Mouse (Mus musculus) small intestine, adult 2 months (tissue): ENCODE data around the gene Olfml2b. TPM values are rescaled to one million over a fixed set of nuclear protein-coding genes. Genes with fewer than 3 reads are reported as not detected.

ENCODE experiments used
- H3K27ac ChIP-seq: fragments of 200-500 bp; 2 replicates; pipeline ENCODE4 v1.5.1; 2012; ENCODE audit warnings: low read depth, low read length, control low read depth, inconsistent platforms; ENCODE audit not compliant: insufficient read depth
- H3K27me3 ChIP-seq: fragments of 200-500 bp; 2 replicates; pipeline ENCODE4 v1.6.1; 2012; ENCODE audit warnings: mild to moderate bottlenecking, moderate library complexity, low read length, inconsistent platforms; ENCODE audit not compliant: control insufficient read depth, insufficient read depth
- H3K36me3 ChIP-seq: fragments of 200-500 bp; 2 replicates; pipeline ENCODE4 v1.6.1; 2012; ENCODE audit warnings: mild to moderate bottlenecking, low read length, control low read depth, inconsistent platforms; ENCODE audit not compliant: control insufficient read depth, insufficient read depth
- H3K4me1 ChIP-seq: fragments of 200-500 bp; 2 replicates; pipeline ENCODE4 v1.6.1; 2012; ENCODE audit warnings: low read length, inconsistent platforms, mixed read lengths; ENCODE audit not compliant: control insufficient read depth, insufficient read depth, insufficient read length
- H3K4me3 ChIP-seq: fragments of 200-500 bp; 2 replicates; pipeline ENCODE4 v1.5.1; 2012; ENCODE audit warnings: low read depth, mild to moderate bottlenecking, control low read depth, inconsistent platforms, low read length, moderate library complexity
- CTCF ChIP-seq: fragments of 200-500 bp; IDR thresholded peaks from 2 replicates; pipeline ENCODE4 v1.5.1; 2012; ENCODE audit warnings: low read depth, mild to moderate bottlenecking, control low read depth, inconsistent platforms, low read length, moderate library complexity, mixed read lengths; ENCODE audit not compliant: insufficient replicate concordance, insufficient read length; ENCODE audit errors: extremely low read depth
- POLR2A ChIP-seq: fragments of 200-500 bp; IDR thresholded peaks from 2 replicates; pipeline ENCODE4 v1.6.1; 2012; ENCODE audit warnings: low read depth, mild to moderate bottlenecking, control low read depth, inconsistent platforms, low read length, moderate library complexity
- WGBS: fragments of 180-500 bp; shearing (Covaris S2); methylation state at CpG from one replicate; pipeline ENCODE4 v1.1.7; 2018; 5-methylcytosine and 5-hydroxymethylcytosine counted together
- polyA plus RNA-seq: library from polyadenylated mRNA; depleted of rRNA; stranded (reverse); fragments of >200 nt; gene quantifications from 2 replicates; pipeline ENCODE4 v1.2.3, GENCODE M21; 2012

Gene Olfml2b
- polyA plus RNA-seq, 1 experiment = 3.2 TPM

GRCm38 (mm10) chr1:170678861-170679260, 34.5 kb downstream of the Olfml2b start:
- Histone ChIP-seq H3K4me1 (no peaks in the 10 kb centered on the region), H3K27me3 (no peaks in the 10 kb centered on the region), H3K4me3 (no peak overlapping the region), H3K36me3 (no peaks in the 10 kb centered on the region), H3K27ac (no peak overlapping the region)
- 71% methylated on average over 4 of the region's 4 CpGs for WGBS
- no peak for TF ChIP-seq CTCF
- no peak for TF ChIP-seq POLR2A

- Histone ChIP-seq H3K27ac (no peak overlapping the region), H3K36me3 (no peaks in the 10 kb centered on the region), H3K4me1 (no peaks in the 10 kb centered on the region), H3K4me3 (no peak overlapping the region), H3K27me3 (no peaks in the 10 kb centered on the region)
- TF ChIP-seq POLR2A (no peak), CTCF (no peak)
- WGBS = 85% methylated on average over 2 of the region's 2 CpGs
These were observed 35.3 kb downstream of the Olfml2b start for GRCm38 (mm10) chr1:170679624-170680023.

GRCm38 (mm10) chr1:170683863-170684262, 39.5 kb downstream of the Olfml2b start:
- H3K27me3 ChIP-seq = no peaks in the 10 kb centered on the region
- WGBS = 69% methylated on average over 6 of the region's 6 CpGs
- no peak overlapping the region for H3K4me3 ChIP-seq
- H3K4me1 ChIP-seq = no peaks in the 10 kb centered on the region
- H3K27ac ChIP-seq = no peak overlapping the region
- no peak for TF ChIP-seq CTCF
- TF ChIP-seq POLR2A = no peak
- no peaks in the 10 kb centered on the region for H3K36me3 ChIP-seq

DNA sequence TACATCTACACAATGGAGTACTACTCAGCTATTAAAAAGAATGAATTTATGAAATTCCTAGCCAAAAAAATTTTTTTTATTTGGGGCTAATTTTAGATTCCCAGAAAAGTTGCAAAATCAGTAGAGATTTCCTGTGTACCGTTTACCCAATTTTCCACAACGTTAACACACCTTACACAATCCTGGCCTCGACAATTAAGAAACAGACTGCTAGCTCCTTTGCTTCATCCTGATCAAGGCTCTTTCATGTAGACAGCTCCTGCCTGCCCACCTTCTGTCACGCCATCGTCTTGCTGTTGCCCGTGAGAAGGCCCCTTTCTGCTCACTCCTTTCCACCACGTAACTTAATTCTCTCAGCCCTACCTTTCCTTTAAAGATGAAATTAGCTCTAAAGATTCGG, 45.4 kb downstream of the Olfml2b start:
- H3K4me1 ChIP-seq = no peaks in the 10 kb centered on the region
- 87% methylated on average over 8 of the region's 8 CpGs for WGBS
- no peak overlapping the region for H3K27ac ChIP-seq
- H3K27me3 ChIP-seq = no peaks in the 10 kb centered on the region
- TF ChIP-seq POLR2A = no peak
- no peak for TF ChIP-seq CTCF
- H3K36me3 ChIP-seq = no peaks in the 10 kb centered on the region
- no peak overlapping the region for H3K4me3 ChIP-seq

DNA sequence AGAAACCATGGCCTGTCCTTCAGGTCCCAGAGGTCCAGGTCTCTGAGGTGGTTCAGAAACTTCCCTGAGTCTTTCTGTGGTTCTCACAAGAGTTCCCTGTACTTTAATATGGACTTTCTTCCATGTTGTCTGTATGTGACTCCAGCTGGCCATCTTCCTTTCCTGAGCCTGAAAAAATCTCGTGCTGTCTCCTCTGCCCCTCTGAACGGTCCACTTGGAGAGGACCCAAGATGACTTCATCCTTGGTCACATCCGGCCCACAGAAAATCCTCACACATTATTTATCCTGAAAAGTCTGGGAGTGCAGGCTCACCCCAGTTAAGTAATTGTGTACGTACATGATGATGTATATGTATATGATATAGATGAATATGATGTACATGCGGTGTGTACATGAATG, 47.0 kb downstream of the Olfml2b start:
- no peak for TF ChIP-seq POLR2A
- no peak for TF ChIP-seq CTCF
- H3K36me3 ChIP-seq = no peaks in the 10 kb centered on the region
- no peak overlapping the region for H3K4me3 ChIP-seq
- H3K27ac ChIP-seq = no peak overlapping the region
- WGBS = 77% methylated on average over 5 of the region's 5 CpGs
- 0 out of 2 replicates have a peak, but pooled peaks cover 4% of the 10 kb centered on the region for H3K4me1 ChIP-seq
- H3K27me3 ChIP-seq = no peaks in the 10 kb centered on the region

DNA sequence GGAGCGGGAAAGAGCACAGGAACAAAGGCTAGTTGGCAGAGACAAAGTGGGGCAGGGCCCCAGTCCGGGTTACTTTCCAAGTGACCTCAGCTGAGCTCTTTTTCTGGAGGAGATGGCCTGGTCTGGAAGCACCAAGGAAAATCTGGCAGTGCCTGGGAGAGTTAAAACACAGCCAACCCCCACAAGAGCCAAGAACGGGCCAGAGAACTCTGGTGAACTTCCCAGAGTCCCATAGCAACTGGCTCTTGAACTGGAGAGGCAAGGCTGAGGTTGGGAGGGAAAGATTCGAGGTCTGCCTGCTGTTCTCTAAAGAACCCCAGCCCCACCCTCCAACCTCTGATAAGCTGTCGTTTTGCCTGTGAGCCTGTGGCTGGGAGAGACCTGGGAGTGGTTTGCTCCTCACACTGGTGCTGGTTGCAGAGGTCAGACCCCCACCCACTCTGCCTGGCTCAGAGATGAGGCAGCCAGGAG, 50.5 kb downstream of the Olfml2b start:
- 0 out of 2 replicates have a peak, but pooled peaks cover 4% of the 10 kb centered on the region for H3K4me1 ChIP-seq
- no peaks in the 10 kb centered on the region for H3K36me3 ChIP-seq
- 23% methylated on average over 5 of the region's 5 CpGs for WGBS
- H3K4me3 ChIP-seq = no peak overlapping the region
- no peak for TF ChIP-seq POLR2A
- no peak for TF ChIP-seq CTCF
- H3K27me3 ChIP-seq = no peaks in the 10 kb centered on the region
- no peak overlapping the region for H3K27ac ChIP-seq

- Histone ChIP-seq H3K36me3 (no peaks in the 10 kb centered on the region), H3K4me1 (0 out of 2 replicates have a peak, but pooled peaks cover 4% of the 10 kb centered on the region), H3K27ac (no peak overlapping the region), H3K27me3 (no peaks in the 10 kb centered on the region), H3K4me3 (no peak overlapping the region)
- no peak for TF ChIP-seq CTCF
- TF ChIP-seq POLR2A = no peak
- WGBS = 75% methylated on average over 6 of the region's 6 CpGs
These were observed 51.0 kb downstream of the Olfml2b start for GRCm38 (mm10) chr1:170695326-170695725.

DNA sequence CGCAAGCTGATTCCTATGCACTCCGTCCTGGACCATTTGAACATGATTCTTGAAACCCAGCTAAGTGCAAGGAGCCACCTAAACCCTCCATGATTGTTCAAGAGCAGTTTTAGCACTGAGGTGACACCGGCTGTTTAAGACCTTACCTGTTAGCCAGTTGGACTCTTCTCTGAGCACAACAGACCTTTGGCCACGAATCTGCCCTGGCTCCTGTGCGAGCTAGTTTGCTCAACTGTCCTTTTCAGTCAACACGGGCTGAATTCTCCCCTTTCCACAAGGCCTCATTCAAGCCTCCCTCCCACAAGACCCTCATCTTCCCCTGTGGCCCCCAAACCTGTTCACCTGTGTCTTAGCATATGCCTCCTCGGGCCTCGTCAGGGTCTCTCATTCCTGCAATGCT, 52.7 kb downstream of the Olfml2b start:
- no peak for TF ChIP-seq CTCF
- TF ChIP-seq POLR2A = no peak
- no peak overlapping the region for H3K4me3 ChIP-seq
- no peaks in the 10 kb centered on the region for H3K27me3 ChIP-seq
- H3K27ac ChIP-seq = no peak overlapping the region
- H3K36me3 ChIP-seq = no peaks in the 10 kb centered on the region
- H3K4me1 ChIP-seq = 0 out of 2 replicates have a peak, but pooled peaks cover 4% of the 10 kb centered on the region
- WGBS = 93% methylated on average over 8 of the region's 8 CpGs
